Mouse (Mus musculus): ENCODE data around the gene Fam111a.
A peak's percentile ranks its signal among the peaks of the same experiment; 100 is the strongest.

- TF ChIP-seq CTCF (IDR thresholded peaks at IDR 0.05), result peak; percentile 63
- no peak for TF ChIP-seq EP300 (IDR thresholded peaks at IDR 0.05)
Observed at GRCm38 (mm10) chr19:12595530-12596289, 50.2 kb downstream of the Fam111a start.

Data from lung, postnatal 0 days (tissue).